Mouse (Mus musculus) lung, adult 2 months (tissue): ENCODE data around the gene Cdh22. TPM values are rescaled to one million over a fixed set of nuclear protein-coding genes. Genes with fewer than 3 reads are reported as not detected.

Experiments
- DNase-seq: peaks from one replicate; pipeline ENCODE4 v3.0.0; 2022
- H3K4me1 ChIP-seq: fragments of 200-500 bp; 2 replicates; pipeline ENCODE4 v1.6.1; 2011; ENCODE audit warnings: low read length; ENCODE audit not compliant: control insufficient read depth, insufficient read depth
- H3K4me3 ChIP-seq: fragments of 200-500 bp; replicated peaks from 2 replicates; pipeline ENCODE3; 2011; ENCODE audit warnings: low read depth, mild to moderate bottlenecking, control low read depth, low read length; ENCODE audit errors: extremely low read depth
- CTCF ChIP-seq: fragments of 200-500 bp; IDR thresholded peaks from 2 replicates; pipeline ENCODE4 v1.5.1; 2011; ENCODE audit warnings: mild to moderate bottlenecking, low read length, control low read depth; ENCODE audit not compliant: insufficient read depth
- POLR2A ChIP-seq: fragments of 200-500 bp; IDR thresholded peaks from 2 replicates; pipeline ENCODE4 v1.6.1; 2011; ENCODE audit warnings: low read depth, mild to moderate bottlenecking, control low read depth, low read length, borderline replicate concordance; ENCODE audit errors: extremely low read depth
- WGBS: fragments of 180-500 bp; shearing (Covaris S2); methylation state at CpG from one replicate; pipeline ENCODE4 v1.1.7; 2018; 5-methylcytosine and 5-hydroxymethylcytosine counted together
- polyA plus RNA-seq: library from polyadenylated mRNA; depleted of rRNA; stranded (reverse); fragments of >200 nt; gene quantifications from 2 replicates; pipeline ENCODE4 v1.2.3, GENCODE M21; 2012; rRNA removed

The Cdh22 gene
- 2.0 and 3.0 TPM in 2 replicates for polyA plus RNA-seq

DNA sequence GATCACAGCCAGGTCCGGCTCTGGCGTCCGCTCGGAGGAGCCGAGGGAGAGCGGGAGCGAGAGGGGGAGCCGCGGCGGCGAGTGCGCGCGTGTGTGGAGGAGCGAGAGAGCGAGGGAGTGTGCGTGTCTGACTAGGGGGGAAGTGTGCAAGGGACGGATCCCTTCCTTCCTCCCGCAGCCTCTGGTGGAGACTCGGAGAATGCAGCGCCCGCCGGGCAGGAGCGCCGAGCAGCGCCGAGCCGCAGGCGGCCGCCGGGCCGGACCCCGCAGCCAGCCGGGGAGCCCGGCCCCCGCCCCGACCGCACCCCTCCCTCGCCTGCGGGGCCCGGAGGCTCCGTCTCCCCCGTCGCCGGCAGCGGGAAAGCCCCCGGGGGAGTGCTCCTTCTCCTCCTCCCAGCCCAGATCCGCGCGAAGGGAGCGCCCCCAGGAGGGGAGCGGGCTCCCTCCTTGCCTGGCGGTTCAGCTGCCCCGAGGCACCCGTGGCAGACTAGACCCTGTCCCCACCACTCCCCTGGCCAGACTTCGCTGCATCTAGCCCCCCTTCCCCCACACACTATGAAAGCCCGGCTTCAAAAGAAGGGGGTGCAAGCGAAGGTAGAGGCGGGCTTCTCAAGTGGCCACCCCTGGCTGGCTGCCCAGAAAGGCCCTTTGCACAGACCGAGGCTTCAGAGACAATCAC lies at the start of gene Cdh22:
Gene Cdh22, minus strand, starts transcription at position 241 of the 679 bp plus-strand sequence.
- DNase-seq = peak; percentile 40
- TF ChIP-seq POLR2A = no peak
- TF ChIP-seq CTCF = peak; percentile 29; the same call in 1 of the 2 replicates
- under 1% methylated on average over 56 of the region's 60 CpGs for WGBS
- H3K4me1 ChIP-seq = peaks cover 11% of the 10 kb centered on the region
- H3K4me3 ChIP-seq = peak within 1 kb of the TSS; percentile 57

DNA sequence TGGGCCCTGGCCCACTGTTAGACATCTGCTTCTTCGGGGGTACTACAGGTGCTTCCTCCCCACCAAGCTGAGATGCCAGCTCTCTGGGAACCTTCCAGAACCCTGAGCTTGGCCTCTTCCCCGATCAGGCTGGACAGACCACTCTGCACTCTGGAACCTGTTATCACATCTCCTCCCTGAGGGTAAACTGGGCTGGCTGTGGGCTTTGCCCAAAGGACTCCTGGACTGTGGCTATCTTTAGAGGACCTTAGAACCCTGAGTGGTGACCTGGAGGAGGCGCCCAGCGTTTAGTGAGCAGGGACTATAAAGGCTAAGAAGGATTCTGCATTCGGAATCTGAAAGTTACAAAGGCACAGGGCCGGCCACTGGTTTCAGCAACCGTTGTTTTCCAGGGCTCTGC lies 49.7 kb upstream of the Cdh22 start:
- no peak overlapping the region for H3K4me3 ChIP-seq
- DNase-seq = no peak
- H3K4me1 ChIP-seq = peaks cover 13% of the 10 kb centered on the region
- no peak for TF ChIP-seq CTCF
- no peak for TF ChIP-seq POLR2A
- 84% methylated on average over 7 of the region's 7 CpGs for WGBS

GRCm38 (mm10) chr2:165283644-165284043 lies 49.0 kb upstream of the Cdh22 start:
- TF ChIP-seq CTCF = no peak
- no peak for TF ChIP-seq POLR2A
- WGBS = 83% methylated on average over 3 of the region's 3 CpGs
- Histone ChIP-seq H3K4me1 (peaks cover 10% of the 10 kb centered on the region), H3K4me3 (no peak overlapping the region)
- no peak for DNase-seq

DNA sequence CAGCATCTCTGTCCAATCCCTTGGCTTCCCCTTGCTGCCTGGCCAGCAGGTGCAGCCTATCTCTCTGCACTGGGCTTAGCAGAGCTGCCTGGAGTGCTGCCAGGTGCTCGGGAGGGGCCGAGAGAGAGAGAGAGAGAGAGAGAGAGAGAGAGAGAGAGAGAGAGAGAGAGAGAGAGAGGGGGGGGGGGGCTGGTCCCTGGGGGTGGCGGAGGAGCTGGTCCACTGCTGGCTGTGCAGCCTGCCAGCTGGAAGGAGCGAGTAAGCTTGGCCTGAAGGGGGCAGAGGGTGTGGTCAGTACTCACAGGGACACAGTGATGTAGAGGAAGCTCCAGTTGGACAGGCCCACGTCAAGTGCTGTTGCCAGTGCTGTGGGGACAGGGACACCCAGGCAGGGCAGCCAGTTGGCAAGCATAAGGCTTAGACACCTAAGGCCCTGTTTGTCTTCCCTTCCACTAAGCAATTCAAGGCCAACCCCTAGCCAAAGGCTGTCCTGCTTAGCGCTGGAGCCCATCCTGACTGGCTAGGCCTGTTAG lies 47.2 kb upstream of the Cdh22 start:
- no peak for DNase-seq
- TF ChIP-seq POLR2A (no peak), CTCF (no peak)
- 40% methylated on average over 5 of the region's 6 CpGs for WGBS
- Histone ChIP-seq H3K4me1 (peaks cover 2% of the 10 kb centered on the region), H3K4me3 (no peak overlapping the region)

- Histone ChIP-seq H3K4me3 (no peak overlapping the region), H3K4me1 (no peaks in the 10 kb centered on the region)
- DNase-seq = no peak
- TF ChIP-seq POLR2A (no peak), CTCF (no peak)
- 84% methylated on average over 10 of the region's 10 CpGs for WGBS
These were observed 44.7 kb upstream of the Cdh22 start for GRCm38 (mm10) chr2:165279351-165279750.

DNA sequence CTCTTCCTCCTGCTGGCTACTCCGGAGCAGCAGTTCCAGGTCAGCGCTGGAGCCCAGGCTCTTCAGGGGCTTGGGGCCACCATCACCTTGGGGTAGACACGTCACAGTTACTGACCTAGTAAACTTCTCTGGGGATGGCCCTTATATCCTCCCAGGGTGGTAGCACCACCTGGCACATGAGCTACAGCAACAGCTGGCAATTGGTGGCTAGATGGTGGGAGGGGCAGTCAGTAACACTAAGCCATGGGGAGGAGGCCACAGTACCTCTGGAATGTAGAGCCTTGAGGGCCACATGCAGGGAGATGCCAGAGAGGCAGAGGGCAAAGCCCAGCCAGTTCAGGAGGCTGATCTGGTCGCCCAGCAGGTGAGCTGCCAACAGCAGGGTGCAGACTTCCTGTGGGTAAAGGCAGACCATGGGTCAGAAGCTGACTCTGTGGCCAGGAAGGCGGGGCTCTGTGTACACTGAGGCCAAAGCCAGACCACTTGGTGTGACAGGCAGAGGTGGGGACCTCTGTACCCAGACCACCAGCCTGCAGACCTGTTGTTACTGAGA lies 42.6 kb upstream of the Cdh22 start:
- no peak overlapping the region for H3K4me3 ChIP-seq
- TF ChIP-seq CTCF = no peak
- TF ChIP-seq POLR2A = no peak
- 84% methylated on average over 5 of the region's 5 CpGs for WGBS
- no peaks in the 10 kb centered on the region for H3K4me1 ChIP-seq
- DNase-seq = no peak

DNA sequence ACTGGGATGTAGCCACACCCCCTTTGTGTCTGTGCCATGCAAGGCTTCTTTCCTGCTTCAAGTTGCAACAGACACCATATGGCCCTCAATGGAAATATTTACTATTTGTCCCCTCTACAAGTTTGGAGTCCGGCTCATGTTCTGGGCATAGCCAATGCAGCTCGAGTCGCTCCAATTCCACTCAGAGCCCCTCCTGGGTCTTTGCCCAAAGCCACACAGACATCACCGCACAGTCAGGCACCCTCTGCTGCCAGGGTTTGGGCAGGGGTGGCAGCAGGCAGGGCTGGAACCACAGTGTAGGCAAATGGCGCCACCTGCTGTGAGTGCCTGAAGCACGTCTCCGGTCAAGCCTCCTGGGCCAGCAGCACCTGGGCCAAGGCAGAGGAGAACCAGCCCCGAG lies 41.2 kb upstream of the Cdh22 start:
- H3K4me3 ChIP-seq = no peak overlapping the region
- DNase-seq = peak; percentile 60
- 25% methylated on average over 8 of the region's 8 CpGs for WGBS
- H3K4me1 ChIP-seq = no peaks in the 10 kb centered on the region
- TF ChIP-seq CTCF (peak; percentile 69), POLR2A (no peak)

DNA sequence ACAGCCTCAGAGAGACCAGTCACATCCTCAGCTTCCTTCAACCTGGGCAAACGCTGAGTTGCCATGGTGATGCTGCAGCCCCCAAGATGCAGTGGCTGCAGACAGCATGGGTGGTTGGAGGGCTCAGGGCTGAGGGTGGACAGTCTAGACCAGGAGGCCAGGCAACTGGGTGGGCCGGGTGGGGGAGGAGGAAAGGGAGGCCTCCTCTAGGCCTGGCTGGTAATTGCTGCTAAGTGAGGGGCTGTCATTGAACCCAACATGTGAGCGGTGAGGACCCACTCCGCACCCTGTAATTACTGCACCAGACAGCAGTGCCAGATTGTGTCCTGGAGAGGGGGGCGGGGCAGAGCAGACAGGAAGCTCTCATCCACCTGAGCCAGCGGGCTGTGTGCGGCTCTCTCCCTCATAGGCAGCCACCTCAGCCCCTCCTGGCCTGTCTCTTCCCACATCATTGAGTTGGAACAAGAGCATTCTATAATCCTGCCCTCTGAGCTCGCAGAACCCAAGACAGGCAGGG lies 40.5 kb upstream of the Cdh22 start:
- no peak for DNase-seq
- H3K4me3 ChIP-seq = no peak overlapping the region
- 62% methylated on average over 8 of the region's 8 CpGs for WGBS
- no peaks in the 10 kb centered on the region for H3K4me1 ChIP-seq
- no peak for TF ChIP-seq POLR2A
- TF ChIP-seq CTCF = no peak

- TF ChIP-seq POLR2A = no peak
- no peak for TF ChIP-seq CTCF
- whole genome bisulfite sequencing = 39% methylated on average over 4 of the region's 4 CpGs
- DNase-seq = no peak
- Histone ChIP-seq H3K4me1 (no peaks in the 10 kb centered on the region), H3K4me3 (no peak overlapping the region)
These were observed 38.9 kb upstream of the Cdh22 start for GRCm38 (mm10) chr2:165273589-165273988.
